Mouse (Mus musculus): ENCODE measurements at regions not wholly inside any gene's neighbourhood (a gene's known extent, or its start where the extent isn't known, plus 50 kb on each side); places are given as distances from the start of the nearest gene placed in this dataset.

DNA sequence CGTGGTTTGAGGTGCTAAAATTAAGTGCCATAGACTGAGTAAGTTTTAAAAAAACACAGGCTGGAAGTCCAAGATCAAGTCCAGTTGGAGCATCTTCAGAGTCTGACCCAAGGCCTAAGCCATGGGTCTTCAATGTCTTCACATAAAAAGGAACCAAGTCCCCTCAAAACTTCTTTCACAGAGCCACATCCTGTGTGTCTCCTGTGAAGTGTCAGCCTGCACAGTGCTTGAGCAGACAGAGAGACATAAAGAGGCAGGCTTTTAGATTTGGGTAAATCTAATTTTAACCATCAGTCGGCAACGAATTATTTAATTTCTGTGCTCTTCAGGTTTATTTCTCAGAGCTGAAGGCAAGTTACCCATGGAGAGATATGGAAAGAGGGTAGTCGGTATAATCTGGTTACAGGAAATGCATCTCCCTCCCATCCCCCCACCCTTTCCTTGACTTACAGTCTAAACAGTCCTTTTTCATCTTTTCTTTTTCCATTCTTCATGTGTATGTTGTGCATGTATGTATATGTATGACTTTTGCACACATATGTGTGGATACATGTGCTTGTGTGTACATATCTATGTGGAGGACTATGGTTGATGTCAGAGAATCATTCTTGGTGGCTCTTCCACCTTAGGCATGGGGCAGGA lies 75.1 kb upstream of the Cxcr4 start:
- no peak for DNase-seq

DNA sequence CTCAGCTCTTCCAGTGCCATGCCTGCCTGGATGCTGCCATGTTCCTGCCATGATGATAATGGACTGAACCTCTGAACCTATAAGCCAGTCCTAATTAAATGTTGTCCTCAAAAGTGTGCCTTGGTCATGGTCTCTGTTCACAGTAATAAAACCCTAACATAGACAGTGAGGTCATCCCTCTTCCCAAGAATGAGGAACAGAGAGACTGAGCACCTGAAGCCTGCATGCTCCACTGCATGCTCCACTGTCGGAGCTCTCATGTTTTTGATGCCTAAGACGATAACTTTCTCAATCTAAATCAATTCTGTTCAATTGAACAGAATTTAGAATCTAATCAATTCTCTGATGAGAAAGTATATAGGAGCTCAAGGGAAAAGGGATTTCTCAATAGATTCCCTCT lies 71.1 kb upstream of the Cxcr4 start:
- no peak for DNase-seq

DNA sequence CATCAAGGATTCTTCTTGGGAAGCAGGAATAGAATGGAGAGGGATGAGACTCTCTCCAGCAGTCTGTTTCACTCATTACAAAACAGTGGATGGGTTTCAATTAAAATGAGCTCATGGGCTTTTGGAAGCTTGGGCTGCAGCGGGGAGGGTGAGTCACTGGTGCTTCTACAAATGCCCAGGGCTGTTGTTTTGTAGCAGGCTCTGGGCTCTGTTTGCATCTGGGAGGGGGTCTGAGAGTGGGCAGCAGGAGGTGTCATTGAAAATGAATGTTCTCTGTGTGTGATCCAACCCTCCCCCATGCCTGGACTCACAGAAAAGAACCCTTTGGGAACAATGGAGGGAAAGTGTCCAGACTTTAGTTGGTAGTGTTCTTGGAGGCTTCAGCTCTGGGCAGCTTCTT lies 67.8 kb upstream of the Cxcr4 start:
- no peak for DNase-seq

DNA sequence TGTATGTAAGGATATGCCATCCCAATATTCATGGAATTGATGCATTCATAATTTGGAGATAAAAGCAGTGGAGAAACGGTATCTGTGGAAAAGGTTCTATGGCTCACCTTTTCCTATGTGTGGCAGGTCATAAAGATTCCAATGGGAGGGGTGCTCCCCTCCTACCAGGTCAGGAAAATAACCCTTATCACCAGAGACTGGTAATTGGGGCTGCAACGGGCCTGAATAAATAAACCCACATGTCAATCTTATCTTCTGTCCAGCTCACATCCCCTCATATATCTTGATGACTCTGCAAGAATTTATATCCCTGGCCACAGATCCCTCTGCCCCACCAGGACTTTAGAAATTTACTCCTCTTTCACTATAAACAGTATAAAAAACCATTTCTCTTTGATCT lies 66.7 kb upstream of the Cxcr4 start:
- DNase-seq: no peak

DNA sequence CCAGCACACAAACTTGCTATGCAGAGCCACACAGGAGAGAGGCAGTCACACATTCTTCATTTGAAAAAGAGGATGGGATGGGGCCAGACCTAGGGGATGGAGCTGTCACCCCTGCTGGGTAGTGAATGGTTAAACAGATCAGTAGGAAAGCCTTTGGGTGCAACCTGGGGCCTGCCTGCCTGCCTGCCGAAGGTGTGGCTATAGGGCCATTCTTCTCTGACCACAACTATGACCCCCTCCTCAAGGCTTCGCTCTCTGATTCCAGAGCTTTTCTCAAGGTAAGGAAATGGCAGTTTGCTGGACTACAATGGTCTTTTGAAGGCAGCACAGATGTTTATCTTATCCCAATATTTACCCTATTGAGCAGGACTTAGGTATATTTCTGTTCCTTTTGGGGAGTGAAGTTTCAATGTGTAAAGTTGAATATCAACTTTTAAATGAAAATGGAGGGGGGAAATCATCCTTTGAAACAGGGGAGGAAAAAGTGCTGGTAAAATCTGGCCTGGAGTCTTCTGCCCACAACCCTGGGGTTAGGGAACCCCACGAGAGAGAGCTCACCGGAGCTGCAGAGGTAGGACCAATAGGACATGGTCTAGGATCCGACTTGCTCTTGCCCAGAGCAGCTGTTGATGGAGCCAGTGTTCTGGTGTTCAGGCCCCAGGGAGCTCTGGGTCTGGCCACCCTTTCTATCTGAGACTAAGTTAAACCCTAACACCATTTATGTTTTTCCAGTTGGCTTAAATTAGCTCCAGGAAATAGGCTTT lies 62.2 kb upstream of the Cxcr4 start:
- DNase-seq: no peak

DNA sequence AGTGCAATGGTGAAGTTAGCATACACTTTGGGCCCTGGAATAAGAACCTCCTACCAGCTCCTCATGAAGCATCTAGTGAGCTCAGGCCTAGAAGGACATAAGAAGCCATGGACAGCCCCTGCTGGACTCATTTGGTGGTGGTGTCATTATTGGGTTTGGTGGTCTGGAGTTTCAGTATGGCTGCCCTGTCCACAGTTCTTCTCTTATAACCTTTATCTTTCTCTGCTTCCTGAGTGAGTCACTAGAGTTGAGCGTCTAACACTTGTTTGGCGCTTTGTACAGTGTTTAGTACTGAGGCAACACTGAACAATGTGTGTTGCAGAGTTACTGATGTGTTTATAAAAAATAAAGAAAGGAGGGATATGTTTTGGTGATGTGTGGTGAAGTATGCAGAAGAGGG lies 58.5 kb upstream of the Cxcr4 start:
- no peak for DNase-seq

DNA sequence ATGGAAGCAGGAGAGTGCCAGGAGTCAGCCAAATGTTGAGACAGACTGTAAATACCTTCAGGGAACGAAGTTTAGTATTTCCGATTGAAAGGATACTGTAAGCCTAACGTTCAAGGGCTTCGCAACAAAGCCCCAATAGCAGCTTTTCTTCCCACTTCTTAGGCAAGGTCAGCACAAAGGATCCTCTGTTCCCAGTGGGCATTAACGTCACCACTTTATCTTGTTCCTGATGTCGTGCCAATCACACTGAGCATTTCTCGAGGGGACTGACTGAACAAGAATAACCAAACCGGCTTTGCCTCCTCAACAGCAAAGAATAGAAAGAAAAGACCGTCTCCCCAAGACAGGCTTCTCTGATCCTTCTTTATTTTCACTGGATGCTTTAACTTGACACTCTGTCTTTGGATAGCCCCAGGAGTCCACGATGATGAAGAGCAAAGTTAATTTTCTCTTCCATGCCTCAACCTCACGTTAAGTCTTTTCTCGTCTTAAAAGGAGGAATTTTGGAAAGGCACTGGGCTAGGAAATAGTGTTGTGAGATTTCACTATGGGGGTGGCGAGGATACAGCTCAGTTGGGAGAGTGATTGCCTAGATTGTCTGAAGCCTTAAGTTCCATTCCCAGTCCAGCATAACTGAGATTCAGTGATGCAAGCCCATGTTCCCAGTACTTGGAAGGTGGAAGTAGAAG lies 57.5 kb upstream of the Cxcr4 start:
- no peak for DNase-seq

DNA sequence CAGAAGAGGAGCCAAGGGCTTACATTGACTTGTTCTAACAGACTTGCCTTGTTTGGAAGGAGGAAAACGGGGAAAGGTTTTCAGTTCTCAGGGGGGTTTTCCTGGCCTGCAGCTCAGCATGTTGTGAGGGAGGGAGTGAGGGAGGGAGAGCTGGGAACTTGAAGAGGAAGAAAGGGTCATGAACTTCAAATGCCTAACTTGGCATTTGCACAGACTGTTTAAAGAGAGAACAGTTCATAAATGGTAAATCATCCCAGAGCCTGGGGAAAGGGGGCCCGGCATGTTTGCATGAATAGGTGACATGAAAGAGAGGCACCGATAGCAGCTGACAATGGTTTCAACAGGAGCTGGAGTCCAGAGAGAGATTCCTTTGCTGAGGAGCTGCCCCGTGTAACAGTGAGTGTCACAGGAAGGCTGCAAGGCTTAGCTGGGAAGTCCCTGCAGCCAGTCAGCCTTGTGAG lies 51.3 kb upstream of the Cxcr4 start:
- no peak for DNase-seq

DNA sequence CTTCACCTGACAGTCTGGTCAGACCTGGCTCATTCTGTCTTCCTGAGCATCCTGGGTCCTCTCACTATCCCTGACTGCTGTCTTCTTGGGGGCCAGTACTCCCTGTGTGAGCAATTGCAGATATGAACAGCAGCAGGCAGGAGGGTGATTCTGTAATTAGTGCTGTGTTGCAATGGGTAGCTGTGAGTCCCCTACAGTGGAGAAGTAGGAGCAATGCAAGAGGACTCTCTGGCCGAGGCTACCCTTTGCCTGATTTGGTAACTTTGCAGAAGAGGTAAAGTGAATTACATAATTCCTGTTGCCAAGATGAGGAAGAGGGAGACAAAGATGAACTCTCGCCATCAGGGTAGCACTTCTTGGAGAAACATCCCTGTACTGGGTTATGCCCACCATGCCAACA lies 50.1 kb upstream of the Cxcr4 start:
- no peak for DNase-seq
